ENCODE assay signal across 9 mouse cellular contexts in genomic region chr13:47201962-47202624, GRCm38 (mm10).
DNase-seq lines count a peak whose midpoint lies in the region; ATAC-seq lines count a peak whose summit lies in the region.
"Had no signal": no experiment of that assay in that cellular context is flagged by ENCODE, and none has a peak within 500 bp of the region (broad histone marks: within the 10 kb centered on the region; RNA-seq: fewer than 3 reads in every experiment).

No protein-coding gene starts in this region.

- H3K9me3 ChIP-seq in forebrain, embryonic 16.5 days (ENCODE audit: control insufficient read depth, low read length), result peaks cover 5% of the 10 kb centered on the region
- no peaks in the 10 kb centered on the region for H3K9me3 ChIP-seq in forebrain, embryonic 14.5 days (replicated peaks; ENCODE audit: control insufficient read depth, low read length)
- H3K9me3 ChIP-seq in limb, embryonic 15.5 days, result no peaks in the 10 kb centered on the region
- H3K9me3 ChIP-seq in midbrain, embryonic 13.5 days, result peaks cover 7% of the 10 kb centered on the region; the same call in 1 of the 2 replicates

- H3K36me3 ChIP-seq in forebrain, embryonic 16.5 days (ENCODE audit: control insufficient read depth, insufficient read depth), result no peaks in the 10 kb centered on the region
- no peaks in the 10 kb centered on the region for H3K36me3 ChIP-seq in forebrain, embryonic 14.5 days (ENCODE audit: control insufficient read depth, insufficient read depth, low read length)
- H3K36me3 ChIP-seq in limb, embryonic 15.5 days, result 0 out of 2 replicates have a peak, but pooled peaks cover 2% of the 10 kb centered on the region
- no peaks in the 10 kb centered on the region for H3K36me3 ChIP-seq in midbrain, embryonic 13.5 days

- H3K4me1 ChIP-seq in forebrain, embryonic 16.5 days (replicated peaks; ENCODE audit: control insufficient read depth, insufficient read depth, low read length), result peaks cover 4% of the 10 kb centered on the region
- 0 out of 2 replicates have a peak, but pooled peaks cover 3% of the 10 kb centered on the region for H3K4me1 ChIP-seq in forebrain, embryonic 14.5 days (ENCODE audit: control insufficient read depth, insufficient read depth, low read length)
- peaks cover 16% of the 10 kb centered on the region for H3K4me1 ChIP-seq in limb, embryonic 15.5 days
- 0 out of 2 replicates have a peak, but pooled peaks cover 3% of the 10 kb centered on the region for H3K4me1 ChIP-seq in midbrain, embryonic 13.5 days (replicated peaks)

- 62% methylated on average over 13 of the region's 13 CpGs for WGBS in forebrain, embryonic 16.5 days
- WGBS in forebrain, embryonic 14.5 days, result 79% methylated on average over 13 of the region's 13 CpGs
- WGBS in limb, embryonic 15.5 days, result 21% methylated on average over 13 of the region's 13 CpGs
- 83% methylated on average over 13 of the region's 13 CpGs for WGBS in midbrain, embryonic 13.5 days

- no peak overlapping the region for H3K4me3 ChIP-seq in forebrain, embryonic 16.5 days (replicated peaks; ENCODE audit: low read length)
- no peak overlapping the region for H3K4me3 ChIP-seq in forebrain, embryonic 14.5 days (ENCODE audit: low read depth, low read length)
- no peak overlapping the region for H3K4me3 ChIP-seq in limb, embryonic 15.5 days
- no peak overlapping the region for H3K4me3 ChIP-seq in midbrain, embryonic 13.5 days (replicated peaks)

- no peak for DNase-seq in forebrain, embryonic 14.5 days (ENCODE audit: low spot score)
- DNase-seq in ovary, postnatal 14 days (ENCODE audit: low spot score), result peak; percentile 62
- DNase-seq in ovary, postnatal 10 days (ENCODE audit: low spot score), result no peak
- DNase-seq in neural tube, embryonic 10.5 days (ENCODE audit: extremely low spot score, low spot score), result no peak
- DNase-seq: retina, postnatal 1 day had no signal

- H3K27ac ChIP-seq in forebrain, embryonic 16.5 days (ENCODE audit: low read length), result peak overlapping the region; percentile 15; the same call in 1 of the 2 replicates
- no peak overlapping the region for H3K27ac ChIP-seq in forebrain, embryonic 14.5 days (ENCODE audit: low read depth, low read length)
- H3K27ac ChIP-seq in limb, embryonic 15.5 days, result peak overlapping the region; percentile 57
- H3K27ac ChIP-seq in midbrain, embryonic 13.5 days, result no peak overlapping the region

- no peak overlapping the region for H3K4me2 ChIP-seq in forebrain, embryonic 16.5 days (ENCODE audit: low read length)
- H3K4me2 ChIP-seq in forebrain, embryonic 14.5 days (ENCODE audit: low read length), result no peak overlapping the region
- no peak overlapping the region for H3K4me2 ChIP-seq in limb, embryonic 15.5 days
- H3K4me2 ChIP-seq in midbrain, embryonic 13.5 days (replicated peaks), result no peak overlapping the region

- H3K9ac ChIP-seq in forebrain, embryonic 16.5 days (replicated peaks; ENCODE audit: low read depth, low read length), result no peak overlapping the region
- H3K9ac ChIP-seq in forebrain, embryonic 14.5 days (ENCODE audit: low read length), result no peak overlapping the region
- H3K9ac ChIP-seq in limb, embryonic 15.5 days, result no peak overlapping the region
- no peak overlapping the region for H3K9ac ChIP-seq in midbrain, embryonic 13.5 days (replicated peaks)

- ATAC-seq in forebrain, embryonic 16.5 days, result no peak
- no peak for ATAC-seq in forebrain, embryonic 14.5 days
- ATAC-seq in limb, embryonic 15.5 days (ENCODE audit: insufficient number of reproducible peaks, low FRiP score, low TSS enrichment, low read depth), result no peak
- ATAC-seq in midbrain, embryonic 13.5 days, result no peak
- no peak for ATAC-seq in granulocyte monocyte progenitor cell, adult 5-6 weeks (replicated peaks; ENCODE audit: poor library complexity, severe bottlenecking)

- H3K27me3 ChIP-seq in forebrain, embryonic 16.5 days (replicated peaks; ENCODE audit: control insufficient read depth, insufficient read depth, low read length), result no peaks in the 10 kb centered on the region
- H3K27me3 ChIP-seq in forebrain, embryonic 14.5 days (replicated peaks; ENCODE audit: control insufficient read depth, insufficient read depth, low read length), result no peaks in the 10 kb centered on the region
- H3K27me3 ChIP-seq in limb, embryonic 15.5 days, result no peaks in the 10 kb centered on the region
- no peaks in the 10 kb centered on the region for H3K27me3 ChIP-seq in midbrain, embryonic 13.5 days

Comparison
In these comparisons a context has a peak if more than half of its experiments do, and no peak if none do; other contexts are left out.
1. H3K27ac ChIP-seq: peak in forebrain, embryonic 16.5 days (single experiment) and limb, embryonic 15.5 days (single experiment); none in forebrain, embryonic 14.5 days (single experiment) and midbrain, embryonic 13.5 days (single experiment).